Mouse (Mus musculus) left cerebral cortex, adult 18-20 months (tissue): ENCODE data around the gene Syne1. TPM values are rescaled to one million over a fixed set of nuclear protein-coding genes. Genes with fewer than 3 reads are reported as not detected.

Experiments
- DNase-seq, 2 experiments: peaks; one replicate each; pipeline ENCODE4 v3.0.0; 2021 to 2022; ENCODE audit warnings: low spot score in 2 of 2, mixed read lengths in 1 of 2
- total RNA-seq, 2 experiments: library from RNA; stranded (reverse); gene quantifications; 2 replicates each; pipeline ENCODE4 v1.2.3; 2021

Syne1 gene
- total RNA-seq, 2 experiments from 2014 or later: 360 to 372 TPM

GRCm38 (mm10) chr10:5443020-5443419, 108.3 kb downstream of the Syne1 start:
- DNase-seq: no peak

GRCm38 (mm10) chr10:5439802-5440350, 111.4 kb downstream of the Syne1 start:
- DNase-seq: no peak

DNA sequence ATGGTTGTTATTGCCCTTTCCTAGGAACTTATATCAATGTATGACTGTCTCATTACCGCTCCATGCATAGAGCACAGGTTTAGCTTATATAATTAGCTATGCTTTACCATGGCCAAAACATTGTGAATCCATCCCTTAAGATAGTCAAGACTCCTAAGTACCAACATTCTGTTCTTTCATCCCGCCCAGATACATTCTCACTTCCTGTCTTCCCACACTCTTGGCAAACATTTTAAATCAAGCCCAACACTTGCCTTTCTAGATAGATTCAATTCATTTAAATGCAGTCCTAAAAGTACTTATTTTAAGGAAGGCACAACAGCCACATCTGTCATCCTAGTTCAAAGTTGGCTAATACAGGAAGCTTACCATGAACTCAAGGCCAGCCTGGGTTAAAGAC, 113.5 kb downstream of the Syne1 start:
- no peak for DNase-seq

GRCm38 (mm10) chr10:5423984-5424383, 127.3 kb downstream of the Syne1 start:
- DNase-seq: no peak

- no peak for DNase-seq
Observed at GRCm38 (mm10) chr10:5415730-5416129, 135.6 kb downstream of the Syne1 start.

DNA sequence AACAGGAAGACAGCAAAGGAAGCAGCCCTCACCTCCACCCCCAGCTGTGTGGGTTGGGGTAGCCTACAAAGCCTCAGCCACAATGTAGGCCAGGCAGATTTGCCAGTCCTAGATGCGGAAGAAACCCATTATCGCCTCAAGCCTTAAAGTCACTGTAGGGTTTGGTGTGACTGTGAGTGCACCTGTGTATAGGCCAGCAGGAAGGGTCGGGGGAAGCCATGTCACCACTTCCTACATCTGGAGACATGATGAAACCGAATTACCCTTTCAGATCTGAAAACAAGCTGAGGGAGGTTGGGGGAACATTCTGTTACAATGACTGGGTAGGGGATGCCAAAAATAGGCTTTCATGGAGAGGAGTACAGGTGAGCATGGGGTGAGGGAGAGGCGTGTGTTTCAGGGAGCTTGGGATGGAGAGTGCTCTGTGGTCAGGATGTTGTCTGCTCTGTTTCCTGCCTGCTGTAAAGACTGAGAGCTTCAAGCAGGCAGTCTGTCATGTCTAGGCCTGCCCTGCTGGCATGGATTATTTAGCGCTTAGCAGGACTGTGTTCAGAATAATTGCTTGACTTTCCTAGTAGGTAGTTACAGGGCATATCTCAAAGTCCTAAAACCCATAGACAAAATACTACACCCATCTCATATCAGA, 167.0 kb downstream of the Syne1 start:
- no peak for DNase-seq

- DNase-seq: no peak
Observed at GRCm38 (mm10) chr10:5381536-5381935, 169.7 kb downstream of the Syne1 start.

DNA sequence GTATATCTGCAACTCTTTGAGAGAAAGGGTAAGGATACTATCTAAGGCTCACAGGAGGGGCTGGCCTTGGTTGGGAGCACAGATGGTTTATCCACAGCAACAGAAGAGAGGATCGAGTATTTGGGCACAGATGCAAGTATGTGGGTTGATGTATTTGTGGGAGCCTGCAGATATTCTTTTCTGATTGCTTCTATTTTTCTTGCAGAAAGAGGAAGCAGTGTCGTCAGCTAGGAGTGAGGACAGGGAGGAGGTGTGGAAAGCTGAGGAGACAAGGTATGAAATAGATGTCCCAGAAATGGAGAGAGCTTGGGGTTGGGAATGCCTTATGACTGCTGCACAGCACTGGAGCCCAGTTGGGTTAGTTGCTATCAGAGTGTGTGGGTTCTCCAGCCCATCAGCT, 172.3 kb downstream of the Syne1 start:
- DNase-seq: peak; percentile 64 to 74

DNA sequence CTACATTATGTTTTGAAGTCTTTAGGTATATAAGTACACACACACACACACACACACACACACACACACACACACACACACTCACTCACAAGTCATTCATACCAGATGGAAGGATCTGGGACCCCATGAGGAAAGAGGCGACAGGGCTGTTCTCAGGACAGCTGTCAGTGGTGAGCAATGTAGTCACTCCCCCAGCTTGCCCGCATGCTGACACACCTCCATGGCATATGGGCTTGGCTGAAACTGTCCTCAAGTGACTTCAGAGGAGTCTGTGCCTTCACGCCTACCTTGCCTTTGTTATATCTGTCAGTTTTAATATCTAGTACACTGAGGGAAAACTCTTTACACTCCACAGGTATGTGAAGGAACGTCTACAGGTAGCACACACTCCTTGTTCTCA, 181.7 kb downstream of the Syne1 start:
- peak in 1 of 2 experiments; percentile 22 for DNase-seq

GRCm38 (mm10) chr10:5368266-5368665, 183.0 kb downstream of the Syne1 start:
- peak; percentile 43 to 57 for DNase-seq

GRCm38 (mm10) chr10:5367465-5368011, 183.7 kb downstream of the Syne1 start:
- peak in 1 of 2 experiments; percentile 39 for DNase-seq

GRCm38 (mm10) chr10:5360560-5360959, 190.7 kb downstream of the Syne1 start:
- peak in 1 of 2 experiments; percentile 29 for DNase-seq

DNA sequence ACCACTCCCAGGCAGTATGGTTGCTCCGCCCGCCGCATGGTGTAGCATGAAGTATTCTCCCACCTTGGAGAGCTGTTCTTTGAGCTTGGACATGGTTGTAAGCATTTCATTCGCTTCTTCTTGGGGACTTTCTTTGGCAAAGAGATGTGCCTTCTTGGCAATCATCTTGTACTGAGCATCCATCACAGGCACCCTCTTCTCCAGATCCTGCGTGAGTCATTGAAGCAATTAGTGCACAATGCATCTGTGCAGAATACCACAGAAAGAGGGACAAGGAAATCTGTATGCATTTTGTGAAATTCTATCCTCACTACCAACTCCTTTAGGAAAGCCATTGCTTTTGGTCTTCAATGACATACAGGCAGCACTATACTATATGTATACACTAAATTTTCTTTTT, 194.7 kb downstream of the Syne1 start:
- no peak for DNase-seq

DNA sequence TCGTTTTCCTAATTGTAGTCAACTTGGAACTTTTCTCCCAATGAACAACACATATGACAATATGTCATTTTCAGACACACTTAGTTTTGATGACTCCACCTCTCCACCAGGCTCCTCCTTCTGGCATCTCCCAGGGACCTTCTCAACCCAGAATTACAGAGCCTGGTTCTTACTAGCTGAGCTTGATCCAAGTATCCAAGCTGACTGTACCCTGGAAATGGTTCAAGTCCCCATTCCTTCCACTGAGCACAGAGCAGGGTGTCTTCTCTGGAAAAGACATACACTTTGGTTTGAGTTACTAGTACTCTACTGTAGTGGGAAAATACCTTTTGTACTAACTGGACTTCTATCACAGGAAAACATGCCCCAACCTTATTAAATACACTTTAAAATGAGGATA, 197.9 kb downstream of the Syne1 start:
- no peak for DNase-seq

DNA sequence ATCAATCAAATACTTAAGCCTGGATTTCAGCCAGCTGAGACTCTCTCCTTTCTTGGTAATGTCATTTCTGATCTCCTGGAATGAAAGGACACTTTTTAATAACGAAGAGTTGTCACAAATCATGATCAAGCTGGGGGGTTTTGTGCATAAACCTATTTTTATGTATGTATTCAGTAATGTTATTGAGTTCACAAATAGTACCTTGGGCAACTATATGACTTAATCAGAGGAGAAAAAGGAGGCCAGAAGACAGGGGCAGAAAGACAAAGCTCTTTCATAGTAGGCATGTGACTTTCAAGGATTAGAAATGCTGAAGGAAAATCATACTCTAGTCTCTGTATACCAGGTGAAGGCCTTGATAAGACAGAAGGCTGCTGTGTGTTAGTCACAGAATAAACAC, 204.4 kb downstream of the Syne1 start:
- DNase-seq: no peak

- no peak for DNase-seq
Observed at GRCm38 (mm10) chr10:5343211-5343610, 208.1 kb downstream of the Syne1 start.

GRCm38 (mm10) chr10:5336394-5336793, 214.9 kb downstream of the Syne1 start:
- DNase-seq: no peak

- no peak for DNase-seq
Observed at GRCm38 (mm10) chr10:5332801-5333200, 218.5 kb downstream of the Syne1 start.

DNA sequence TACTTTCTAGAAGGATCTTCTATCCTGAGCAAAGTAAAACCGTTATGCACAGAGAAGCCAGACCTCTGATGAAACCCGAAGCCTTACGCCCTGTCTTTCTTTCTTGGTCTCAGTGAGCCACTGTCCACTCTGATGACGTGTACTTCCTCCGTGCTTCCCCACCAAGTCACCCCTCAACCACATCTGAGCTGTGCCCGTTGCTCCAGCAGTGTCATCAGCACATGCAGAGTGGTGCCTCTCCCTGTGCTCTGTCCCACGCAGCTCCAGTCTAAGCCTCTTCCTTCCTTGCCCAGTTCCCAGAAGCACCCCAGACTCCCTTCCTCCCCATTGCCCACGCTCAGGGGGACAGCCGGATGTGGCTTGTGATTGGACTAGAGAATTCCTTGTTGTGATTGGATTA, 224.6 kb downstream of the Syne1 start:
- DNase-seq: no peak

DNA sequence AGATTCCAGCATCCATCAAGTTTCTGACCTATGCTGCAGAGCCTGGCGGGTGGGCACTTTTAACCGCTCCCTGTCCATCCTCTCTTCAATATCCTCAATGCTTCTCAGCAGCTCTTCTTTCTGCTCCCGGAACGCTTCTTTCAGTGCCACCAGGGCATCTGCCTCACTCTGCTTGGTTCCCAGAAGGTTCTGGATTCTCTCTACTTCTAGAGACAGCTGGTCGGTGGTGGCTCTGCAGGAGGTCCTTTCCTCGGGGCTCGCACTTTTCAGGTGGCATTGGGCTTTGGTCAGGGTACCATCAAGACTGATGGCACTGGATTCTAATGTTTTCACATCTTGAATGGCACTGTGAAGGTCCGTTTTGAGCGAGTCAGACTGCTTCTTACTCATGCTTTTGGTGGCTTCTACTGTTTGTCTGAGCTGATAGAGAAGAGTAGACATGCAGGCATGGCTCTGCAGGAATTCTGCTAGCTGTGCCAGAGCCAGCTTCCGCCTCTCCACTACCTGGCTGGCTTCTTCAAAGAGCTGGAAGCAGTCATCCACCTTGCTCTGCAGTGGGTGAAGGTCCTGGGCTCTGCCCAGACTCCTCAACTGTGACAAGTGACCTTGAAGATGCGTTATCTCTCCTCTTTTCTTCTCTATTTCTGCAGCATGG, 227.4 kb downstream of the Syne1 start:
- DNase-seq: no peak

DNA sequence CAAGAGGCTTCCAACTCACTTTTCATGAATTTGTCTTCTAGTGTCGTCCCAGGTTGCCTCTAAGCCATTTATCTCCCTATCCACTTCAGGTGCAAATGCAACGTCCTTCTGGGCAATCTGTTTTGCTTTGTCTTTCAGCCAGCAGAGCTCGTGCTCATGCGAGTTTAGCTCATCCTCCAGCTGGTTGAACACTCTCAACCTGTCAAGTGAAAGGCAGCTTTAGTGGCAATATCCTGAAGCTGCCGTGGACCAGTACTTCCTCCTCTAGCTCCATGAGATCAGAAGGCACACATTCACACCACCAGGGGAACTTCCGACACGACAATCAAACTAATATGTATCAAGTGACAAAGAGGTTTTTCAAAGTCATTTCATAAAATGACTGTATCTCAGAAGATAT, 228.7 kb downstream of the Syne1 start:
- DNase-seq: no peak

GRCm38 (mm10) chr10:5317602-5318001, 233.7 kb downstream of the Syne1 start:
- DNase-seq: peak; percentile 84
